In the genomic region with DNA sequence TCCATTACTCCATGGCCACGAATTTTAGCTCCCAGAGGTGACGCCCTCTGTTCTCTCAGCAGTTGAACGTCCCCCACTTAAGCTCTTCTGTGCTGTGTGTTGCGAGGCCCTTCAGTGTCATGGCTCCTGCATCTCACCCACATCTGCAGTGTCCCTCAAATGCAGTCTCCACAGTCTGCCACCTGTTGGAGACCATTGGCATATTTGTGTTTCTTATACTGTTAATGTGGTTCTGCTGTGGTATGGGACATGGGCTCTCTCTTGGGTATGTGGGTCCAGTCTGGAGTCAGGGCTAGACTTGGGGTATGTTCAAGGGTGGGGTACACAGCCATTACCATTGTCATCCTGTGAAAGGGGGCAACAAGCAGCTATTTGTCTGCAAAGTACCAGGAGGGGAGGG, we compare ENCODE assay signal across 8 mouse cellular contexts. TPM values are rescaled to one million over a fixed set of nuclear protein-coding genes. Genes with fewer than 3 reads are reported as not detected.
DNase-seq lines count a peak whose midpoint lies in the region; ATAC-seq and TF ChIP-seq lines count a peak whose summit lies in the region.

No protein-coding gene starts in this region.

- H3K4me2 ChIP-seq in liver, embryonic 12.5 days: peak overlapping the region; percentile 93

- H3K36me3 ChIP-seq in C2C12 (ENCODE audit: control insufficient read depth, insufficient read depth): peaks cover 61% of the 10 kb centered on the region
- H3K36me3 ChIP-seq in forebrain, embryonic 10.5 days (replicated peaks): peaks cover 56% of the 10 kb centered on the region
- peaks cover 54% of the 10 kb centered on the region for H3K36me3 ChIP-seq in liver, embryonic 12.5 days

- H3ac ChIP-seq in C2C12 (ENCODE audit: control insufficient read depth, insufficient read length, low read depth): peak overlapping the region; percentile 66

- WGBS in forebrain, embryonic 10.5 days: 85% methylated on average over 4 of the region's 4 CpGs
- WGBS in liver, embryonic 12.5 days (ENCODE audit: insufficient replicate concordance): 52% methylated on average over 4 of the region's 4 CpGs

- DNase-seq in gastrocnemius, adult 2 months: no peak
- no peak for DNase-seq in gastrocnemius, postnatal 4 days (ENCODE audit: low spot score in 2 of 2)
- DNase-seq in forebrain, embryonic 10.5 days (ENCODE audit: extremely low spot score, low spot score): no peak
- DNase-seq in urinary bladder, postnatal 4 days (ENCODE audit: low spot score in 2 of 2): no peak
- DNase-seq in adrenal gland, postnatal 36 days: no peak
- DNase-seq in urinary bladder, adult 2 months (ENCODE audit: low spot score): no peak

- peak; percentile 20 for TF ChIP-seq CTCF in gastrocnemius, adult 2 months (IDR thresholded peaks at IDR 0.05)
- TF ChIP-seq CTCF in C2C12 (IDR thresholded peaks at IDR 0.05; ENCODE audit: control insufficient read depth, insufficient read depth, insufficient read length): peak; percentile 19

- peak overlapping the region; percentile 96 for H3K9ac ChIP-seq in liver, embryonic 12.5 days

- peaks cover 28% of the 10 kb centered on the region for H3K4me1 ChIP-seq in forebrain, embryonic 10.5 days
- peaks cover 33% of the 10 kb centered on the region for H3K4me1 ChIP-seq in liver, embryonic 12.5 days

- H3K4me3 ChIP-seq in gastrocnemius, adult 2 months: peak overlapping the region; percentile 89
- peak overlapping the region; percentile 96 for H3K4me3 ChIP-seq in C2C12 (ENCODE audit: insufficient read depth, poor library complexity, severe bottlenecking)
- H3K4me3 ChIP-seq in forebrain, embryonic 10.5 days: peak overlapping the region; percentile 95
- peak overlapping the region; percentile 98 for H3K4me3 ChIP-seq in liver, embryonic 12.5 days

- no peaks in the 10 kb centered on the region for H3K27me3 ChIP-seq in C2C12 (ENCODE audit: control insufficient read depth, insufficient read depth, insufficient read length)
- no peaks in the 10 kb centered on the region for H3K27me3 ChIP-seq in forebrain, embryonic 10.5 days (ENCODE audit: poor library complexity, severe bottlenecking)
- no peaks in the 10 kb centered on the region for H3K27me3 ChIP-seq in liver, embryonic 12.5 days (replicated peaks)

- H3K79me2 ChIP-seq in C2C12 (ENCODE audit: control insufficient read depth, insufficient read depth): peaks cover 50% of the 10 kb centered on the region

- H3K79me3 ChIP-seq in C2C12 (ENCODE audit: low read depth): peaks cover 33% of the 10 kb centered on the region

- intact Hi-C loops in gastrocnemius, adult 2 months (cut with DNase I): no loop called here

- no peak for ATAC-seq in liver, embryonic 12.5 days

- H3K9me3 ChIP-seq in forebrain, embryonic 10.5 days: no peaks in the 10 kb centered on the region
- no peaks in the 10 kb centered on the region for H3K9me3 ChIP-seq in liver, embryonic 12.5 days (replicated peaks)

- H3K27ac ChIP-seq in gastrocnemius, adult 2 months: peak overlapping the region; percentile 98
- peak overlapping the region; percentile 96; the same call in 1 of the 2 replicates for H3K27ac ChIP-seq in forebrain, embryonic 10.5 days
- peak overlapping the region; percentile 54; the same call in 1 of the 2 replicates for H3K27ac ChIP-seq in liver, embryonic 12.5 days

TF ChIP-seq in C2C12, 6 proteins besides CTCF, POLR2A, EP300 and RAD21:
- TF ChIP-seq USF1 (IDR thresholded peaks at IDR 0.05; ENCODE audit: low read depth): no peak
- no peak for TF ChIP-seq MAX (IDR thresholded peaks at IDR 0.05)
- TF ChIP-seq MYOG (IDR thresholded peaks at IDR 0.05; ENCODE audit: control insufficient read depth, extremely low read depth, insufficient read length): no peak
- no peak for TF ChIP-seq MYOD1 (IDR thresholded peaks at IDR 0.05; ENCODE audit: control insufficient read depth, insufficient read length, low read depth)
- TF ChIP-seq CEBPB (IDR thresholded peaks at IDR 0.05; ENCODE audit: low read depth): no peak
- no peak for TF ChIP-seq FOSL1 (IDR thresholded peaks at IDR 0.05; ENCODE audit: insufficient read depth, low read length, poor library complexity, severe bottlenecking)
TF ChIP-seq in C2C12: peak in this region for 0.

RNA-seq across cellular contexts. Expression of gene Adrm1, which starts 1.9 kb away (rescaled TPM):
- 100 to 1,000 TPM in 1 of 2 experiments, 10 to 100 TPM in 1; 99.5 to 121 TPM for total RNA-seq in gastrocnemius, adult 2 months (2021)
- total RNA-seq in gastrocnemius, postnatal 4 days (2021): 100 to 1,000 TPM; 113 to 131 TPM
- 204 TPM for polyA plus RNA-seq in C2C12 (2012; fragmentation: generic; extraction: Trizol)
- polyA plus RNA-seq in forebrain, embryonic 10.5 days (2016; fragmentation: Nextera tagmentation; extraction: Ambion mirVana): 271 and 281 TPM in 2 replicates
- polyA plus RNA-seq in liver, embryonic 12.5 days (2016; fragmentation: Nextera tagmentation; extraction: Ambion mirVana): 176 and 189 TPM in 2 replicates
- total RNA-seq in adrenal gland, postnatal 36 days (2021): 100 to 1,000 TPM; 148 to 182 TPM
- 84.3 and 84.4 TPM in 2 replicates for polyA plus RNA-seq in urinary bladder, adult 2 months (2012; rRNA removed)

RNA-seq across cellular contexts. Expression of gene Lama5, which starts 52.5 kb away (rescaled TPM):
- total RNA-seq in gastrocnemius, adult 2 months (2021): 10 to 100 TPM; 10.5 to 14.8 TPM
- 10 to 100 TPM; 32.3 to 42.7 TPM for total RNA-seq in gastrocnemius, postnatal 4 days (2021)
- 47.4 TPM for polyA plus RNA-seq in C2C12 (2012; fragmentation: generic; extraction: Trizol)
- 10.7 and 11.2 TPM in 2 replicates for polyA plus RNA-seq in forebrain, embryonic 10.5 days (2016; fragmentation: Nextera tagmentation; extraction: Ambion mirVana)
- polyA plus RNA-seq in liver, embryonic 12.5 days (2016; fragmentation: Nextera tagmentation; extraction: Ambion mirVana): 4.1 and 4.3 TPM in 2 replicates
- 10 to 100 TPM; 25.7 to 74.5 TPM for total RNA-seq in adrenal gland, postnatal 36 days (2021)
- 144 and 160 TPM in 2 replicates for polyA plus RNA-seq in urinary bladder, adult 2 months (2012; rRNA removed)

RNA-seq across cellular contexts. Expression of gene Osbpl2, which starts 54.1 kb away (rescaled TPM):
- total RNA-seq in gastrocnemius, adult 2 months (2021): 10 to 100 TPM; 16.3 to 18.6 TPM
- 10 to 100 TPM; 27.7 to 32.1 TPM for total RNA-seq in gastrocnemius, postnatal 4 days (2021)
- polyA plus RNA-seq in C2C12 (2012; fragmentation: generic; extraction: Trizol): 9.2 TPM
- 23.9 and 26.2 TPM in 2 replicates for polyA plus RNA-seq in forebrain, embryonic 10.5 days (2016; fragmentation: Nextera tagmentation; extraction: Ambion mirVana)
- polyA plus RNA-seq in liver, embryonic 12.5 days (2016; fragmentation: Nextera tagmentation; extraction: Ambion mirVana): 13.5 and 15.5 TPM in 2 replicates
- total RNA-seq in adrenal gland, postnatal 36 days (2021): 10 to 100 TPM; 37.8 to 44.3 TPM
- polyA plus RNA-seq in urinary bladder, adult 2 months (2012; rRNA removed): 87.1 and 92.1 TPM in 2 replicates
